Mouse (Mus musculus) embryonic fibroblast, embryonic 13.5 days (primary cell): Measurements from ENCODE around the gene F11r. TPM values are rescaled to one million over a fixed set of nuclear protein-coding genes. Genes with fewer than 3 reads are reported as not detected.

ENCODE experiments used
- H3K27ac ChIP-seq: 2 replicates; pipeline ENCODE4 v1.5.1; 2012; ENCODE audit warnings: low read length, control low read depth, inconsistent platforms; ENCODE audit not compliant: insufficient read depth
- H3K4me1 ChIP-seq: 2 replicates; pipeline ENCODE4 v1.6.1; 2011; ENCODE audit warnings: low read length; ENCODE audit not compliant: control insufficient read depth, insufficient read depth
- H3K4me3 ChIP-seq: 2 replicates; pipeline ENCODE4 v1.5.1; 2011; ENCODE audit warnings: mild to moderate bottlenecking, control low read depth, low read length; ENCODE audit not compliant: insufficient read depth
- CTCF ChIP-seq: IDR thresholded peaks from 2 replicates; pipeline ENCODE4 v1.5.1; 2011; ENCODE audit warnings: mild to moderate bottlenecking, control low read depth, low read length, moderate library complexity, borderline replicate concordance; ENCODE audit not compliant: insufficient read depth
- POLR2A ChIP-seq: IDR thresholded peaks from 2 replicates; pipeline ENCODE4 v1.6.1; 2011; ENCODE audit warnings: low read depth, mild to moderate bottlenecking, control low read depth, low read length, moderate library complexity
- polyA plus RNA-seq: library from polyadenylated mRNA; stranded (reverse); fragments of >200 nt; gene quantifications from 2 replicates; pipeline ENCODE4 v1.2.4, GENCODE M21; 2011; ENCODE audit warnings: low read depth; ENCODE audit not compliant: missing spikeins, insufficient read length

The F11r gene
- polyA plus RNA-seq, 1 experiment, result 7.4 TPM

DNA sequence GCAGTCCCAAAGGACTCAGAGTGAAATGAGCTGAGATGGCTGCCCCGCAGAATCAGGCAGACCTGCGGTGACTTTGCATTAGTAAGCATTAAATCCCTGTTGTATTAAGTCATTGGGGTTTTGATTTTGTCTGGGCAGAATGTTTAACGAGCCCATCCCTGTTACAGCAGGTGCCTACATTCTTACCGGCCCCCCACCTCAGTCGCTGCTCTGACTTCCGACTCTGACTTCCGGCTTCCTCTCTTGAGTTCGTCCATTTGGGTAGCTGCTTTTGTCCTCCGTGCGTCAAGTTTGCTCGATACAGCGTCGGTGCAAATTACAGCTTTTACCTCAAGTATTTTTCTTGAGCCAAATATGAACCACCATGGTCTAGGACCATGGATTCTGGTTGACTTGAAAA is 56.9 kb downstream of the F11r start:
- H3K4me3 ChIP-seq, result no peak overlapping the region
- H3K27ac ChIP-seq, result no peak overlapping the region
- TF ChIP-seq CTCF, result no peak
- TF ChIP-seq POLR2A, result no peak

DNA sequence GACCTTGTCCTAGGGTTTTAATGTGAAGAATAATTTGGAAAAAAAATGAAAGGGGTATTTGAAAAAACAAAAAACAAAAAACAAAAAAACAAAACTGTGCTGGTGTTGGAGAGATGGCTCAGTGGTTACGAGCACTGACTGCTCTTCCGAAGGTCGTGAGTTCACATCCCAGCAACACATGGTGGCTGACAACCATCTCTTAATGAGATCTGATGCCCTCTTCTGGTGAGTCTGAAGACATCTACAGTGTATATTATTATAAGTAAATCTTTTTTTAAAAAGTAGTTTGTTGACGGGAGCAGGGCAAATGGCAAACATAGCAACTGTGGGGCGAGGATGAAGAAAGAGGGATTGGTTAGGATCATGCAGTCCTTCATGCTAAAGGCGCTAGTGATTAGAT is 58.0 kb downstream of the F11r start:
- TF ChIP-seq POLR2A (no peak), CTCF (no peak)
- Histone ChIP-seq H3K27ac (no peak overlapping the region), H3K4me1 (no peaks in the 10 kb centered on the region), H3K4me3 (no peak overlapping the region)

More for the DNA sequence above, 56.9 kb downstream of the F11r start:
- no peaks in the 10 kb centered on the region for H3K4me1 ChIP-seq

DNA sequence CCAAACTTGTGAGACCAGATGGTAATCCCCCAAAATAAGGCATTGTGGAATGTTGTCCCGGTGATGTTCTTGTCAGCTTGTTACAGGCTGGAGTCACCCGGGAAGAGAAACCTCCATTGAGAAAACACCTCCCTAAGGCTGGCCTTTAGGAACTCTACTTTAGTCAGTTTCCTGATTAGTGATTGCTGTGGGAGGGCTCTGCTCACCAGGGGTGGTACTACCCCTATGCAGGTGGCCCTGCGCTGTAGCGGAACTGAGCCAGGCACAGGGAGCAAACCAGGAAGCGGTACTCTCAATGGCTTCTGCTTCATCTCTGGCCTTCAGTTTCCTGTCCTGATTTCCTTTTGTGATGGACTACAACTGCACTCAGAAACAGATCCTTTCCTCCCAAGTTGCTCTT is 62.5 kb downstream of the F11r start:
- H3K4me3 ChIP-seq, result no peak overlapping the region
- H3K4me1 ChIP-seq, result no peaks in the 10 kb centered on the region
- H3K27ac ChIP-seq, result no peak overlapping the region
- TF ChIP-seq POLR2A (no peak), CTCF (no peak)

DNA sequence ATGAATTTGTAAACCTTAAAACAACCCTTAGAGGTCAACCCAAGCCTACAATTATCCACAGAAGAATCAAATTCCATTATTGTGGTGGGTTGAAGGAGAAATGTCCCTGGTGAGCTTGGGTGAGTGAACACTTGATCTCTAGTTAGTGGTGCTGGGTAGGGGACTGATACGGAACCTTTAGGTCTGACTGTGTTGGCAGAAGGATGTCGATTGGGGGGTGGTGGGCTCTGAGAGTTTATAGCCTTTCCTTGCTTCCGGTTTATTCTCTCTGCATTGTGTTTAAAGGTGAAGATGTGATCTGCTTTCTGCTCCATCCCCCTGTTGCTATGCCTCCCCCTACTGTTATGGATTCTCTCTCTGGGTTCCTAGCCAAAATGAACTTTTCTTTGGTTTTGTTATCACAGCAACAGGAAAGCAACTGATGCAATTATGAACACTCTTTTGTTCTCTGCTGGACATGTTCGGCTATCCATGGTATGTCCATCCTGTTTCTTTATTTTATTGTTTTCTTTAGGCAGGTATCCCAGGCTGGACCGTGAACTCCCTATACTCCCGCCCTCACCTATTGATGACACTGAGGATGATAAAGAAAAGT is 63.8 kb downstream of the F11r start:
- TF ChIP-seq POLR2A (0 out of 2 replicates have a peak, but pooled peaks have one; percentile 7), CTCF (no peak)
- Histone ChIP-seq H3K4me1 (no peaks in the 10 kb centered on the region), H3K27ac (no peak overlapping the region), H3K4me3 (no peak overlapping the region)

DNA sequence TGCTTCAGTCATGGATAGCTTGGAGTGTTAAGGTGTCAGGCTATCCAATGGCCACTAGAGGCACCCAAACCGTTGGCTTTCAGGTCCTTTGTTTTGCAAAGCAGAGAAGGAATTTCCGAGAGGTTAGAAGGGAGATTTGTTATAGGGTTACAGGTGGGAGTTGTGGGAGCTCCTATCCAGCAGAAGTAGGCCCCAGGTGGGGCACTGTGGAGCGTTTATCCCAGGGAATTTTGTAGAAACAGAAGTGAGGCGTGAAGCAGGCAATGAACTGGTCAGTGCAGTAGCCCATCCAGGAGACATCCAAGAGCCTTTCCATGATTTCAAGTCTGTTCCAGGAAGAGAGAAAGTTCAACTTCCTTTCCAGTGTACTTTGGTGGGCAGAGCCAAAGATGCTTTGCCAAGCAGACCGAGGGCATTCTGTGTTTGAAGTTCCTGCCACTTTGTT is 64.3 kb downstream of the F11r start:
- TF ChIP-seq CTCF, result no peak
- peak; percentile 52; the same call in 1 of the 2 replicates for TF ChIP-seq POLR2A
- H3K27ac ChIP-seq, result 0 out of 2 replicates have a peak overlapping the region, but pooled peaks have one; percentile 8
- no peak overlapping the region for H3K4me3 ChIP-seq
- no peaks in the 10 kb centered on the region for H3K4me1 ChIP-seq

DNA sequence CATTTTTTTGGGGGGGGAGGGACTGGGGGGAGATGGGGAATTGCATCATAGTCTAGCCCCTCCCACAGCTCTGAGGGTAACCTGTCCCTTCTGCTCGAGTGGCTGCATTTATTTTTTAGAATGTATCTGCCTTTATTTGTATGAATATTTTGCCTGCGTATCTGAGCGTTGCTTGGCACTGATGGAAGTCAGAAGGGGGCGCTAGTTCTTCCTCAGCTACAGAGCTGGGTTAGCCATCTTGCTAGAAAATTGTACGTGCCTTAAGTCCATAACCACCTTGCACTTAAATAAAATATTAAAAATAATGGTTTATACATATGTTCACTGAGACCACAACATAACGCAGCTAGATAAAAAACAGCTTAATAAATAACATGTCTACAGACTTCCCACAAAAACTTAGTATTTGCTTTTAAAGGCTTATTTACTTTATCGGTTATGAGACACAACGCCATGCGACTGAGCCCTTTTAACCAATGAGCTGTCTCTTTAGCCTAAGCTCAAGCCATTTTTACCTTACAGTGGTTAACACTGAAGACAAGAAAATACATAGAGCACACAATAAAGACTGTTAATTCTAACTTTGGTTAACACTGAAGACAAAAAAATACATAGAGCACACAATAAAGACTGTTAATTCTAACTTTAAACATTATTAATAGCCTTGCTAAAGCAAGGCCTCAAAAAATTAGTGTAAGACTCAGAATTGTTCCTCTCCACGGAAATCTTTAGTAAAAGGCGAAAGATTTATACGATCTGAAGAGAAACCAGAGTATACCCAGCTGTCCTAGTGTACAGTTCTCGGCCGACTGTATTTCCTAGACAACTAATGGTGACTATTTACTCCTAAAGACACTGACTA is 65.3 kb downstream of the F11r start:
- H3K4me1 ChIP-seq, result no peaks in the 10 kb centered on the region
- peak; percentile 87 for TF ChIP-seq POLR2A
- TF ChIP-seq CTCF, result peak; percentile 35; the same call in 1 of the 2 replicates
- H3K27ac ChIP-seq, result no peak overlapping the region
- no peak overlapping the region for H3K4me3 ChIP-seq

DNA sequence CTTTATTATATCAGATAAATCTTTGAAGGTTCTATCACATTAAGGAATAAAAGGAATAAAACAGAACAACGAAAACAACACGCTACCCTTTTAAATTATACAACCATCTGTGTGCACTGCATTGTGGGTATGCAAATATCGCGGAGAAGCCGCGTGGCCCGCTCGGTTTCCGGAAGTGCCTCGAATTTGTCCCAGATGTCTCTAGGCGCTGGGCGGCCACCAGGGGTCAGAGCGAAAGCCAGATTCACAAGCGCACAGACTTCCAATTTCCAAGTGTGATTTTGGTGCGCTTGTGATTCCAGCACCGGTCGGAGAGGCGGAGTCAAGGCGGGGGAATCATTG is 65.9 kb downstream of the F11r start, which contains the start of gene Alyref2:
TSS of gene Alyref2 (plus strand) at position 229 of the 342 bp plus-strand sequence.
- Histone ChIP-seq H3K27ac (peak within 1 kb of the TSS; percentile 93), H3K4me1 (no peaks in the 10 kb centered on the region), H3K4me3 (peak within 1 kb of the TSS; percentile 50)
- TF ChIP-seq POLR2A (no peak), CTCF (peak; percentile 40; the same call in 1 of the 2 replicates)

DNA sequence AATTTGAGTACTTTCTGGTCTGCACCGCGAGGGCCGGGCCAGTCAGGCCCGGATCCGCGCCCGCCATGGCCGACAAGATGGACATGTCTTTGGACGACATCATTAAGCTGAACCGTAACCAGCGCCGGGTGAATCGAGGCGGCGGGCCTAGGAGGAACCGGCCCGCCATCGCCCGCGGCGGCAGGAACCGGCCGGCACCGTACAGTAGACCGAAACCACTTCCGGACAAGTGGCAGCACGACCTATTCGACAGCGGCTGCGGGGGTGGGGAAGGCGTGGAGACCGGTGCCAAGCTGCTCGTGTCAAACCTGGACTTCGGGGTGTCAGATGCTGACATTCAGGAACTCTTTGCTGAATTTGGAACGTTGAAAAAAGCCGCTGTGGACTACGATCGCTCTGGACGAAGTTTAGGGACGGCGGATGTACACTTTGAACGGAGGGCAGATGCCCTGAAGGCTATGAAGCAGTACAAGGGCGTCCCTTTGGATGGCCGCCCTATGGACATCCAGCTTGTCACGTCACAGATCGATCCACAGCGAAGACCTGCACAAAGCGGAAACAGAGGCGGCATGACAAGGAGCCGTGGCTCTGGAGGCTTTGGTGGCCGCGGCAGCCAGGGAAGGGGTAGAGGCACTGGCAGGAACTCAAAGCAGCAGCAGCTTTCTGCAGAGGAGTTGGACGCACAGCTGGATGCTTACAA is 66.4 kb downstream of the F11r start:
- TF ChIP-seq POLR2A (peak; percentile 60), CTCF (no peak)
- no peaks in the 10 kb centered on the region for H3K4me1 ChIP-seq
- H3K27ac ChIP-seq, result peak overlapping the region; percentile 93
- peak overlapping the region; percentile 50 for H3K4me3 ChIP-seq

DNA sequence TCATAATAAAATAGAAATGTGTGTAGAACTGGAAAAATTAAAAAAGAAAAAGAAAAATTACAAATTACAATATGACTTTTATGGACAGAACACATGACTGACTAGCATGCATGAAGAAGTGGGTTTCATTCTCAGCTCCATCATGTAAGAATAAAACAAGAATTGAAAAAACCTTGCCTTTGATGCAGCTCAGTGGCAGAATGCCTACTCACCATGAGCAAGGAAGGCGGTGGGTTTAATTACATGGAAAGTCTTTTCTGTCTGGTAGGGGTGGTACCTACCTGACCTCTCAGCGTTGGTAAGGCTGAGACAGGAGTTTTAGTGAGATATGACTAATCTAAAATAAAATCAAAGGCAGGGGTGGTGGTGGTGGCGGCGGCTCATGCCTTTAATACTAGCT is 67.3 kb downstream of the F11r start:
- peak overlapping the region; percentile 31 for H3K4me3 ChIP-seq
- H3K4me1 ChIP-seq, result no peaks in the 10 kb centered on the region
- no peak overlapping the region for H3K27ac ChIP-seq
- TF ChIP-seq CTCF, result no peak
- TF ChIP-seq POLR2A, result no peak
